In the genomic region with DNA sequence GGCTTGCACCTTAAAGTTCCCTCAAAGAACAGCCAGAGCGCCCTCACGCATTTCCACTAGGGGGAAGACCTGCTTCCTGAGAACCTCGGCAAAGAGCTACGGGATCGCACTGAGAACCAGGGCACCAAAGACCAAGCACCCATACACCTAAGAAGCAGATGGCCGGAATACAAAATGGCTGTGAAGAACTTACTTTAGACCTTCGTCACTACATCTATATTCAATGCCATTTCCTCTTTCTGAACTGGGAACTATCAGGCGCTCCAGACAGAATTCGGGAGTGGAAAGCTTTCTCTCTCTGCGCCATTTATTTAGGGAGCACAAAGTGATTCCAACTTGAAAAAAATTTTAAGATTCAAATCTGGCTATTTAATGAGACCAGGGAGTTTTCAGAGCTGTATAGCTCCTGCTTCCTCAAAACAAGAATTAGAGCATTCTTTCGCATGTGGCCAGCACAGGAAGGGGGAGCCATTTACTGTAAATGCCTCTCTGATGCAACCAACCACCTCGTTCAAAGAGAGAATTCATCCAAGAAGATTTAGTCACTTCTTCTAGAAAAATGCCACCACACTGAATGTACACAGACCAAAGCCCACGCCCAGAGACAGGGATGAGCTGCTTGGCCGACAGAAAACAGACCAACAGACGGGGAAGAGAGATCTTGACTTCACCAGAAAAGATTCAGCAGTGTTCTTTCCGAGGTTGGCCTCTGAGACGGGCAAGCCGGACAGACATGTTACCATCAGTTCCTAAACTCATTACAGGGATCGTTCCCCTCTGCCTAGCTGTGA, we compare ENCODE assay signal across 8 mouse cellular contexts.
DNase-seq lines count a peak whose midpoint lies in the region; ATAC-seq lines count a peak whose summit lies in the region.

No protein-coding gene starts in this region.

- peak overlapping the region; percentile 11; the same call in 1 of the 2 replicates for H3K9ac ChIP-seq in intestine, embryonic 14.5 days (ENCODE audit: low read length)
- no peak overlapping the region for H3K9ac ChIP-seq in forebrain, embryonic 11.5 days (ENCODE audit: low read length)

- peak overlapping the region; percentile 18; the same call in 1 of the 2 replicates for H3K4me2 ChIP-seq in intestine, embryonic 14.5 days (ENCODE audit: low read length)
- no peak overlapping the region for H3K4me2 ChIP-seq in forebrain, embryonic 11.5 days (ENCODE audit: low read depth, low read length, severe bottlenecking)

- 60% methylated on average over 19 of the region's 19 CpGs for WGBS in intestine, embryonic 14.5 days
- WGBS in forebrain, embryonic 11.5 days: 77% methylated on average over 19 of the region's 19 CpGs

- peak; percentile 50 for DNase-seq in embryo, embryonic 10 days (ENCODE audit: low spot score)
- no peak for DNase-seq in embryo, embryonic 9.5 days (ENCODE audit: extremely low spot score)
- peak; percentile 32 for DNase-seq in right cerebral cortex, postnatal 14 days
- no peak for DNase-seq in right cerebral cortex, postnatal 36 days (ENCODE audit: low spot score in 2 of 2)
- DNase-seq in intestine, embryonic 14.5 days (ENCODE audit: low spot score): no peak
- peak; percentile 80 for DNase-seq in naive thymus-derived CD4-positive, alpha-beta T cell, adult 2 months (ENCODE audit: low read depth)
- DNase-seq in forebrain, embryonic 11.5 days (ENCODE audit: low spot score): no peak
- DNase-seq in cerebellum, postnatal 25 days: no peak

- no peaks in the 10 kb centered on the region for H3K9me3 ChIP-seq in intestine, embryonic 14.5 days (ENCODE audit: control insufficient read depth, low read length)
- no peaks in the 10 kb centered on the region for H3K9me3 ChIP-seq in forebrain, embryonic 11.5 days (ENCODE audit: control insufficient read depth, low read length)

- no peak for ATAC-seq in intestine, embryonic 14.5 days (replicated peaks; ENCODE audit: low FRiP score, low TSS enrichment, low read depth)
- ATAC-seq in forebrain, embryonic 11.5 days (replicated peaks; ENCODE audit: low FRiP score): no peak

- H3K4me3 ChIP-seq in intestine, embryonic 14.5 days (ENCODE audit: low read depth, low read length): no peak overlapping the region
- no peak overlapping the region for H3K4me3 ChIP-seq in forebrain, embryonic 11.5 days (ENCODE audit: low read depth, low read length)

- no peaks in the 10 kb centered on the region for H3K27me3 ChIP-seq in intestine, embryonic 14.5 days (replicated peaks; ENCODE audit: control insufficient read depth, insufficient read depth, low read length)
- H3K27me3 ChIP-seq in forebrain, embryonic 11.5 days (ENCODE audit: control insufficient read depth, insufficient read depth, low read length): no peaks in the 10 kb centered on the region

- peaks cover 4% of the 10 kb centered on the region; the same call in 1 of the 2 replicates for H3K4me1 ChIP-seq in intestine, embryonic 14.5 days (replicated peaks; ENCODE audit: control insufficient read depth, insufficient read depth, low read length)
- 0 out of 2 replicates have a peak, but pooled peaks cover 2% of the 10 kb centered on the region for H3K4me1 ChIP-seq in forebrain, embryonic 11.5 days (replicated peaks; ENCODE audit: control insufficient read depth, insufficient read depth, low read length)

- H3K36me3 ChIP-seq in intestine, embryonic 14.5 days (ENCODE audit: control insufficient read depth, insufficient read depth, low read length): no peaks in the 10 kb centered on the region
- no peaks in the 10 kb centered on the region for H3K36me3 ChIP-seq in forebrain, embryonic 11.5 days (ENCODE audit: control insufficient read depth, insufficient read depth, low read length)

- H3K27ac ChIP-seq in intestine, embryonic 14.5 days (ENCODE audit: low read depth): no peak overlapping the region
- no peak overlapping the region for H3K27ac ChIP-seq in forebrain, embryonic 11.5 days (ENCODE audit: low read depth, low read length)

Comparison
In these comparisons a context has a peak if more than half of its experiments do, and no peak if none do; other contexts are left out.
1. DNase-seq: peak in embryo, embryonic 10 days (single experiment), right cerebral cortex, postnatal 14 days (single experiment) and naive thymus-derived CD4-positive, alpha-beta T cell, adult 2 months (single experiment); none in embryo, embryonic 9.5 days (single experiment), right cerebral cortex, postnatal 36 days (0 of 2), intestine, embryonic 14.5 days (single experiment), forebrain, embryonic 11.5 days (single experiment) and cerebellum, postnatal 25 days (0 of 2).